ENCODE assay signal across 8 mouse cellular contexts in the genomic region with DNA sequence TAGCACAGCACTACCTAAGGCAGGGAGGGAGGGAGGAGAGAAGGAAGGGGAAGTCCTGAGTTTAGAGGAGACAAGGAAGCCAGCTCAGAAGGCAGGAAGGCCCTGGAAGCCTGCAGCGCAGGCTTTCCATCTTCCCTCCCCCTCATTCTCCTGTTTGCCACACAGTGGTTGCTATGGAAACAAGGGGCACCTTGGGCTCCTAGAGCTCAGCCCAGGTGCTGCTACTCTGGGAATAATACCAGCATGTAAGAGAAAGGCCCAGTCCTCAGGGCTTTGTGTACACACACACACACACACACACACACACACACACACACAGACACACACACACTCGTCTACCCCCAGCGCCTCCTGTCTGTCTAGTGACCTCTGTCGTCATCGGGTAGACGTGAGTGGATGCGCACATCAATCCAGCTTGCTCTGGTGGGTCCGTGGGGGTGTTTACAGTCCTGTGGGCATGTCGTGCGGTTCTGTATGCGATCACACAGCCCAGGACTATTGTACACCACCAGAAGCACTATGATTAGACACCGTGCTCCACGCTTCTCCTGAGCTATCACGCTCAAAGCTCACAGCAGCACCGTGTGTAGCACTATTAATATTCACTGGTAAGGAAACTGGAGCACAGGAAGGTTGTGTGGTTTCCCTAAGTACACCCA. TPM values are rescaled to one million over a fixed set of nuclear protein-coding genes. Genes with fewer than 3 reads are reported as not detected.
DNase-seq lines count a peak whose midpoint lies in the region; ATAC-seq lines count a peak whose summit lies in the region.

No protein-coding gene starts in this region.

- H3K36me3 ChIP-seq in limb, embryonic 10.5 days: no peaks in the 10 kb centered on the region
- no peaks in the 10 kb centered on the region for H3K36me3 ChIP-seq in stomach, embryonic 16.5 days (ENCODE audit: control insufficient read depth, insufficient read depth, low read length)

- 75% methylated on average over 15 of the region's 15 CpGs for WGBS in limb, embryonic 10.5 days
- WGBS in stomach, embryonic 16.5 days: 40% methylated on average over 15 of the region's 15 CpGs

- no peaks in the 10 kb centered on the region for H3K27me3 ChIP-seq in limb, embryonic 10.5 days (ENCODE audit: low read depth, poor library complexity, severe bottlenecking)
- no peaks in the 10 kb centered on the region for H3K27me3 ChIP-seq in stomach, embryonic 16.5 days (ENCODE audit: control insufficient read depth, insufficient read depth, low read length)

- peak; percentile 57 for ATAC-seq in stomach, embryonic 16.5 days (ENCODE audit: insufficient read depth, low FRiP score)

- peak; percentile 55 for DNase-seq in embryo, embryonic 10 days (ENCODE audit: low spot score)
- DNase-seq in embryo, embryonic 9.5 days (ENCODE audit: extremely low spot score): no peak
- DNase-seq in thymus, postnatal 0 days (ENCODE audit: low spot score): peak; percentile 37
- no peak for DNase-seq in thymus, postnatal 4 days
- DNase-seq in limb, embryonic 10.5 days (ENCODE audit: low spot score): peak; percentile 45
- DNase-seq in heart, adult 8-10 months (ENCODE audit: low spot score): no peak
- DNase-seq in gastrocnemius, postnatal 10 days: no peak

- H3K4me2 ChIP-seq in stomach, embryonic 16.5 days (ENCODE audit: low read depth, low read length): no peak overlapping the region

- H3K27ac ChIP-seq in limb, embryonic 10.5 days: peak overlapping the region; percentile 59; the same call in 1 of the 2 replicates
- no peak overlapping the region for H3K27ac ChIP-seq in stomach, embryonic 16.5 days (ENCODE audit: low read length)

- H3K4me3 ChIP-seq in limb, embryonic 10.5 days: no peak overlapping the region
- no peak overlapping the region for H3K4me3 ChIP-seq in stomach, embryonic 16.5 days (replicated peaks; ENCODE audit: low read length)

- no peaks in the 10 kb centered on the region for H3K9me3 ChIP-seq in limb, embryonic 10.5 days (replicated peaks)
- no peaks in the 10 kb centered on the region for H3K9me3 ChIP-seq in stomach, embryonic 16.5 days (replicated peaks; ENCODE audit: control insufficient read depth, low read length)

- H3K4me1 ChIP-seq in limb, embryonic 10.5 days: peaks cover 15% of the 10 kb centered on the region
- H3K4me1 ChIP-seq in stomach, embryonic 16.5 days (ENCODE audit: control insufficient read depth, insufficient read depth, low read length): peaks cover 9% of the 10 kb centered on the region; the same call in 1 of the 2 replicates

- no peak overlapping the region for H3K9ac ChIP-seq in stomach, embryonic 16.5 days (ENCODE audit: low read length)

RNA-seq across cellular contexts. Expression of gene Rap1gap2, which starts 55.9 kb away (rescaled TPM):
- 3.5 and 3.8 TPM in 2 replicates for polyA plus RNA-seq in thymus, postnatal 0 days (2015; fragmentation: Nextera tagmentation; extraction: Ambion mirVana)
- polyA plus RNA-seq in limb, embryonic 10.5 days (2016; fragmentation: Nextera tagmentation; extraction: Ambion mirVana): 0.34 and 0.55 TPM in 2 replicates
- polyA plus RNA-seq in stomach, embryonic 16.5 days (2015; fragmentation: Nextera tagmentation; extraction: Ambion mirVana): 10.9 and 11.8 TPM in 2 replicates
- total RNA-seq in heart, adult 8-10 months (2022): 10 to 100 TPM; 74.3 to 93.7 (median 83.1) TPM
- 10 to 100 TPM; 15.0 to 16.1 TPM for total RNA-seq in gastrocnemius, postnatal 10 days (2021)

Comparison
In these comparisons a context has a peak if more than half of its experiments do, and no peak if none do; other contexts are left out.
1. DNase-seq: peak in embryo, embryonic 10 days (single experiment), thymus, postnatal 0 days (single experiment) and limb, embryonic 10.5 days (single experiment); none in embryo, embryonic 9.5 days (single experiment), thymus, postnatal 4 days (single experiment), heart, adult 8-10 months (single experiment) and gastrocnemius, postnatal 10 days (single experiment).